Mouse (Mus musculus) embryonic facial prominence, embryonic 13.5 days (tissue): Measurements from ENCODE around the gene Frat2. TPM values are rescaled to one million over a fixed set of nuclear protein-coding genes. Genes with fewer than 3 reads are reported as not detected.

Experiments used
- ATAC-seq: fragments of 200-750 bp; cut with Nextera tagmentation; 2 replicates; pipeline ENCODE4 v1.8.0; 2017; ENCODE audit warnings: low read depth; ENCODE audit not compliant: insufficient number of reproducible peaks, insufficient read depth, low FRiP score, low TSS enrichment
- H3K27ac ChIP-seq: fragments of 300-500 bp; sonication (generic); 2 replicates; pipeline ENCODE4 v1.5.1; 2015; ENCODE audit warnings: moderate library complexity, mild to moderate bottlenecking, inconsistent platforms
- H3K27me3 ChIP-seq: fragments of 300-500 bp; sonication (generic); 2 replicates; pipeline ENCODE4 v1.6.1; 2015; ENCODE audit warnings: mild to moderate bottlenecking, inconsistent platforms
- H3K36me3 ChIP-seq: fragments of 300-500 bp; sonication (generic); 2 replicates; pipeline ENCODE4 v1.6.1; 2015; ENCODE audit warnings: mild to moderate bottlenecking, inconsistent platforms
- H3K4me1 ChIP-seq: fragments of 300-500 bp; sonication (generic); 2 replicates; pipeline ENCODE4 v1.6.1; 2015; ENCODE audit warnings: inconsistent platforms
- H3K4me2 ChIP-seq: fragments of 300-500 bp; sonication (generic); 2 replicates; pipeline ENCODE4 v1.6.1; 2015; ENCODE audit warnings: moderate library complexity, mild to moderate bottlenecking, inconsistent platforms
- H3K4me3 ChIP-seq: fragments of 300-500 bp; sonication (generic); 2 replicates; pipeline ENCODE4 v1.5.1; 2015; ENCODE audit warnings: mild to moderate bottlenecking, inconsistent platforms
- H3K9ac ChIP-seq: fragments of 300-500 bp; sonication (generic); 2 replicates; pipeline ENCODE4 v1.6.1; 2015; ENCODE audit warnings: mild to moderate bottlenecking, inconsistent platforms
- H3K9me3 ChIP-seq: fragments of 300-500 bp; sonication (generic); 2 replicates; pipeline ENCODE4 v1.6.1; 2016; ENCODE audit warnings: inconsistent platforms
- WGBS: fragments of 180-500 bp; shearing (Covaris S2); methylation state at CpG from one replicate; pipeline ENCODE4 v1.1.7; 2015; ENCODE audit warnings: mixed read lengths; 5-methylcytosine and 5-hydroxymethylcytosine counted together
- polyA plus RNA-seq: library from polyadenylated mRNA; unstranded; fragments of >200 nt; fragmentation: Nextera tagmentation; extraction: Ambion mirVana; gene quantifications from 2 replicates; pipeline ENCODE4 v1.2.1, GENCODE M21; 2015

The Frat2 gene
- polyA plus RNA-seq, 1 experiment from 2014 or later: 5.3 TPM

GRCm38 (mm10) chr19:41842196-41842595 lies 5.7 kb downstream of the Frat2 start:
- no peak for ATAC-seq
- Histone ChIP-seq H3K9me3 (no peaks in the 10 kb centered on the region), H3K27me3 (peaks cover 21% of the 10 kb centered on the region), H3K4me3 (no peak overlapping the region), H3K4me2 (no peak overlapping the region), H3K4me1 (peaks cover 14% of the 10 kb centered on the region), H3K9ac (no peak overlapping the region), H3K27ac (no peak overlapping the region), H3K36me3 (no peaks in the 10 kb centered on the region)
- 81% methylated on average over 4 of the region's 4 CpGs for WGBS

- H3K4me3 ChIP-seq: no peak overlapping the region
- no peaks in the 10 kb centered on the region for H3K36me3 ChIP-seq
- no peak overlapping the region for H3K27ac ChIP-seq
- H3K9ac ChIP-seq: no peak overlapping the region
- 77% methylated on average over 7 of the region's 7 CpGs for WGBS
- H3K27me3 ChIP-seq: peaks cover 15% of the 10 kb centered on the region
- no peaks in the 10 kb centered on the region for H3K9me3 ChIP-seq
- H3K4me2 ChIP-seq: no peak overlapping the region
- ATAC-seq: no peak
- peaks cover 6% of the 10 kb centered on the region for H3K4me1 ChIP-seq
Measured at GRCm38 (mm10) chr19:41841105-41841750, 6.7 kb downstream of the Frat2 start.

GRCm38 (mm10) chr19:41839685-41840084 lies 8.2 kb downstream of the Frat2 start:
- ATAC-seq: no peak
- Histone ChIP-seq H3K4me2 (no peak overlapping the region), H3K27ac (no peak overlapping the region), H3K9ac (no peak overlapping the region), H3K4me3 (no peak overlapping the region), H3K27me3 (no peaks in the 10 kb centered on the region), H3K36me3 (no peaks in the 10 kb centered on the region), H3K4me1 (peaks cover 12% of the 10 kb centered on the region), H3K9me3 (no peaks in the 10 kb centered on the region)
- WGBS: 95% methylated on average over 3 of the region's 3 CpGs

GRCm38 (mm10) chr19:41838808-41839207 lies 9.1 kb downstream of the Frat2 start:
- Histone ChIP-seq H3K27me3 (peaks cover 3% of the 10 kb centered on the region; the same call in 1 of the 2 replicates), H3K4me3 (no peak overlapping the region), H3K27ac (no peak overlapping the region), H3K9ac (no peak overlapping the region), H3K9me3 (no peaks in the 10 kb centered on the region), H3K4me1 (peaks cover 12% of the 10 kb centered on the region), H3K36me3 (no peaks in the 10 kb centered on the region), H3K4me2 (no peak overlapping the region)
- ATAC-seq: no peak
- 82% methylated on average over 6 of the region's 6 CpGs for whole genome bisulfite sequencing

- H3K4me2 ChIP-seq: no peak overlapping the region; the same call in 1 of the 2 replicates
- WGBS: 62% methylated on average over 4 of the region's 4 CpGs
- no peak for ATAC-seq
Measured at GRCm38 (mm10) chr19:41837917-41838261, 10.0 kb downstream of the Frat2 start.

GRCm38 (mm10) chr19:41837194-41837916 lies 10.6 kb downstream of the Frat2 start:
- H3K4me2 ChIP-seq: no peak overlapping the region
- WGBS: 61% methylated on average over 9 of the region's 9 CpGs

More at GRCm38 (mm10) chr19:41837917-41838261, 10.0 kb downstream of the Frat2 start:
- Histone ChIP-seq H3K4me3 (no peak overlapping the region), H3K9me3 (no peaks in the 10 kb centered on the region), H3K4me1 (peaks cover 12% of the 10 kb centered on the region), H3K9ac (no peak overlapping the region), H3K27ac (no peak overlapping the region; the same call in 1 of the 2 replicates), H3K36me3 (no peaks in the 10 kb centered on the region), H3K27me3 (peaks cover 12% of the 10 kb centered on the region)

GRCm38 (mm10) chr19:41836719-41837118 lies 11.2 kb downstream of the Frat2 start:
- peaks cover 23% of the 10 kb centered on the region for H3K27me3 ChIP-seq
- H3K4me2 ChIP-seq: no peak overlapping the region
- WGBS: 59% methylated on average over 3 of the region's 3 CpGs
- no peaks in the 10 kb centered on the region for H3K36me3 ChIP-seq
- H3K27ac ChIP-seq: no peak overlapping the region
- ATAC-seq: no peak
- no peak overlapping the region for H3K9ac ChIP-seq
- peaks cover 19% of the 10 kb centered on the region for H3K4me1 ChIP-seq
- H3K4me3 ChIP-seq: no peak overlapping the region
- no peaks in the 10 kb centered on the region for H3K9me3 ChIP-seq

More at GRCm38 (mm10) chr19:41837194-41837916, 10.6 kb downstream of the Frat2 start:
- Histone ChIP-seq H3K4me1 (peaks cover 15% of the 10 kb centered on the region), H3K36me3 (no peaks in the 10 kb centered on the region), H3K4me3 (no peak overlapping the region), H3K27ac (no peak overlapping the region; the same call in 1 of the 2 replicates), H3K9ac (0 out of 2 replicates have a peak overlapping the region, but pooled peaks have one; percentile 32), H3K27me3 (peaks cover 17% of the 10 kb centered on the region), H3K9me3 (no peaks in the 10 kb centered on the region)
- no peak for ATAC-seq

GRCm38 (mm10) chr19:41835816-41836215 lies 12.1 kb downstream of the Frat2 start:
- Histone ChIP-seq H3K9ac (0 out of 2 replicates have a peak overlapping the region, but pooled peaks have one; percentile 36), H3K9me3 (no peaks in the 10 kb centered on the region), H3K4me1 (peaks cover 27% of the 10 kb centered on the region), H3K27ac (0 out of 2 replicates have a peak overlapping the region, but pooled peaks have one; percentile 51), H3K4me2 (peak overlapping the region; percentile 47), H3K36me3 (no peaks in the 10 kb centered on the region), H3K27me3 (peaks cover 31% of the 10 kb centered on the region), H3K4me3 (peak overlapping the region; percentile 14; the same call in 1 of the 2 replicates)
- no peak for ATAC-seq
- 2% methylated on average over 6 of the region's 6 CpGs for WGBS

- Histone ChIP-seq H3K9ac (no peak overlapping the region), H3K9me3 (no peaks in the 10 kb centered on the region), H3K4me1 (peaks cover 32% of the 10 kb centered on the region), H3K36me3 (no peaks in the 10 kb centered on the region), H3K4me3 (no peak overlapping the region; the same call in 1 of the 2 replicates), H3K27me3 (peaks cover 35% of the 10 kb centered on the region), H3K27ac (no peak overlapping the region), H3K4me2 (peak overlapping the region; percentile 47; the same call in 1 of the 2 replicates)
- ATAC-seq: no peak
- 53% methylated on average over 6 of the region's 6 CpGs for WGBS
Measured at GRCm38 (mm10) chr19:41835407-41835806, 12.5 kb downstream of the Frat2 start.

GRCm38 (mm10) chr19:41832501-41833201 lies 15.3 kb downstream of the Frat2 start:
- H3K36me3 ChIP-seq: no peaks in the 10 kb centered on the region
- peaks cover 38% of the 10 kb centered on the region for H3K27me3 ChIP-seq
- WGBS: 66% methylated on average over 13 of the region's 13 CpGs
- H3K4me2 ChIP-seq: no peak overlapping the region; the same call in 1 of the 2 replicates
- H3K9ac ChIP-seq: no peak overlapping the region
- no peak overlapping the region for H3K27ac ChIP-seq
- peaks cover 30% of the 10 kb centered on the region for H3K4me1 ChIP-seq
- ATAC-seq: no peak
- H3K4me3 ChIP-seq: no peak overlapping the region
- H3K9me3 ChIP-seq: no peaks in the 10 kb centered on the region

- Histone ChIP-seq H3K27ac (no peak overlapping the region), H3K9me3 (no peaks in the 10 kb centered on the region), H3K36me3 (no peaks in the 10 kb centered on the region), H3K4me1 (peaks cover 30% of the 10 kb centered on the region), H3K9ac (peak overlapping the region; percentile 36; the same call in 1 of the 2 replicates), H3K27me3 (peaks cover 38% of the 10 kb centered on the region), H3K4me2 (peak overlapping the region; percentile 98), H3K4me3 (peak overlapping the region; percentile 73)
- 10% methylated on average over 14 of the region's 14 CpGs for WGBS
- no peak for ATAC-seq
Measured at GRCm38 (mm10) chr19:41831718-41832391, 16.1 kb downstream of the Frat2 start.
